Mouse (Mus musculus): ENCODE results near the gene C1qb. TPM values are rescaled to one million over a fixed set of nuclear protein-coding genes. Genes with fewer than 3 reads are reported as not detected.
A peak's percentile ranks its signal among the peaks of the same experiment; 100 is the strongest.

C1qb gene
- polyA plus RNA-seq, 1 experiment, result 129 TPM

DNA sequence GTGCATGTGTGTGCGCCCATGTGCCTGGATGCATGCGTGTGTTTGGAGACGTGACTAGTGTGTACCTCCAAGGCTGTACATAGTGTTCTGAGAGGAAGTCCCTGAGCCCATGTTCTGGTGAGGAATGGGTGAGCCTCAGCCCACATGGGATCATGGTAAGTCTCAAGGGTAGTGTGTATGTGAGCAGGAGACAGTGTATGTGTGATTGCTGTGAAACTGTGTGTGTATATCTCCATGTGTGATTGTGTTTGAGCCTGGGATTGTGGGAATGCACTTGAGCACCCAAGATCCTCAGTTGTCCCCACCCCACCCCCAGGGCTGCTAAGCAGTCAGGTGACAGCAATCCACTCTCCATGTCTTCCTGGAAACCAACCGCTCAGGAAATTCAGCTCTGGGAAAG, 8.8 kb upstream of the C1qb start:
- DNase-seq (ENCODE audit: extremely low spot score in 1 of 2, low spot score in 1 of 2), result no peak

DNA sequence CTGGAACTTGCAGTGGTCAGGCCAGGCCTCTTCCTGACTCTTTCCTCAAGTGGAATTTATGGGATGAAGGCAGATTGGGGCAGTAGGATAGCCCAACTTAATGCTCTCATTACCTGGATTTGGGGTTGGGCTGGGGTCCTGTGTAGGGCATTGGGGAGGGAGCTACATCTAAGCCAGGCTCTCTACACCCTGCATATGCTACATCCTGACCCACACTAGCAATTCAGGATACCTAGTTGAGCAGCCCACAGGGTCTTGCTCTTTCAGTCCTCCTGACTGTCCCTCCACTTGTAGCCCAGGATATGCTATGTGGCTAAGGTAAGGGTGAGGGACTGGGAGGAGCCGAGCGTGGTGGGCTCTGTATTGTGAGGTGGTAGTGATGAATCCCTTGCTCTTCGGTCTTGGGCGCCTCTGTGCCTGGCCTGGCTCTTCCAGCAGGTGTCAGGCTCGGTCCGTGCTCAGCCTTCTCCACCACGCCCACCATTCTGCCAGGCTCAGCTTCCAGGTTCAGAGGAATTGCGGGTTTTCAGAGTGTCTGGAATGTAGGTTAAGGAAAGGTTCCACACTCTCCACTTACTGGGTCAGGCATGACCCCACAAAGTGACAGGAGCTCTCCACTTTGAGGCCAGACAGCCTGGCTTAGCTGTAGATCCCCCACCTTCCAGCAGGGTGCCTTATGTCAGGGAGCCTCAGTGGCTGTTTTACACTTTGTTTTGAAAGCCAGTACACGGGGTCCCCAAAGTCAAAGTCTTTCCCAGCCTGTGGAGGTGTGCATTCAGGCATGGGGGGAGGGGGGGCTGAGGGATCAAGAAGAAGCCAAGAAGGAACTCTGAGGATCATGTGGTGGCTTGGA, 7.9 kb upstream of the C1qb start:
- DNase-seq (ENCODE audit: extremely low spot score in 1 of 2, low spot score in 1 of 2), result peak in 1 of 2 experiments; percentile 76

DNA sequence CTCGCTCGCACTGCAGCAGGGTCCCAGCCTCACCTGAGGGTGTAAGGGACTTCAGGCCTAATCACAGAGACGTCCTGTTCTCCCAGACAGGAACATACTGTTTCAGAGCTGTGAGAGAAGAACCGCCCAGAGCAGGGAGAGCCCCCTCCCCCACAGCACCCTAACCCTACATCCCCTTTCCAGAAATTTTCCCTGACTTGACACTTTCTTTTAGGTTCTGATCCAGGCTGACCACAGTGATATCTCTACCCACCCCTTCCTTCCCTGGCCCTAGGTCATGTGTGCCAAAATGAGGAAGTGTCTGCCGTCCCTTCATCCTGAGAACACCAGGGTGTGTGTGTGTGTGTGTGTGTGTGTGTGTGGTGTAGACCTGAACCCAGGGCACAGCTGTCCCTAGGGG, 6.8 kb upstream of the C1qb start, which contains the start of gene C1qc:
Gene C1qc (minus strand): TSS at position 255 of the 400 bp plus-strand sequence.
- peak; percentile 15 to 19 for DNase-seq (ENCODE audit: extremely low spot score in 1 of 2, low spot score in 1 of 2)

DNA sequence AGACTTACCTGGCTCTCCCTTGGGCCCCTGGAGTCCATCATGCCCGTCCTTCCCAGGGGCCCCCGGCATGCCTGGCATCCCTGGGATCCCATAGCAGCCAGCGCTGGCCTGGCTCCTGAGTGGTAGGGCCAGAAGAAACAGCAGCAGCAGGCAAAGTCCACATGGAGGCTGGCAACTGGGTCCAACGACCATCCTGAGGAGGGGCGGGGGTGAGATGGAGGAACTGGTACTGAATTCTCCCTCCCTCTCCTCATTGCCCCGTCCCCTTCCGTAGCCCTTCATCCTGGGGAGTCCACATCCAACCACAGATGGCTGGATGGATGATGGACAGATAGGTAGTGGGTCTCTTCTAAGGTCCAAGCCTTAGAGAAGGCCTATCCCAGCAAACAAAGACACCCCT, 6.4 kb upstream of the C1qb start:
- no peak for DNase-seq (ENCODE audit: extremely low spot score in 1 of 2, low spot score in 1 of 2)

DNA sequence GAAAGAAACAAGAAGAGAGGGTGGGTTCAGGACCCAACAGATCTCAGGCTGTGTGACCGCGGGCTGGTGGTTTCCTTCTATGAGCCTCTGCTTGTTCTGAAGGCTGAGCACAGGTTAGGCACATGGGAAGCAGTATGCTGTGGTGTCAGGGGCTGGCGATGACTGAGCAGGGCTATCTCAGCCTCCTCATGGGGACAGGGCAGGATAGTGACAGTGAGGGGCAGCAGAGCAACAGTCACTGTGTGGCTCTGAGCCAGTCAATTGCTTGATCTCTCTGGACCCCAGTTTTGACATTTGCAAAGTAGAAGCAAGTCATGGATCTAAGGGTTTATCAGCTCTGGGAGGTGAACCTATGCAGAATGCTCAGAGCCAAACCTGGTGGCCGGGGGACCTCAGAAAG, 5.1 kb upstream of the C1qb start:
- no peak for DNase-seq (ENCODE audit: extremely low spot score in 1 of 2, low spot score in 1 of 2)

DNA sequence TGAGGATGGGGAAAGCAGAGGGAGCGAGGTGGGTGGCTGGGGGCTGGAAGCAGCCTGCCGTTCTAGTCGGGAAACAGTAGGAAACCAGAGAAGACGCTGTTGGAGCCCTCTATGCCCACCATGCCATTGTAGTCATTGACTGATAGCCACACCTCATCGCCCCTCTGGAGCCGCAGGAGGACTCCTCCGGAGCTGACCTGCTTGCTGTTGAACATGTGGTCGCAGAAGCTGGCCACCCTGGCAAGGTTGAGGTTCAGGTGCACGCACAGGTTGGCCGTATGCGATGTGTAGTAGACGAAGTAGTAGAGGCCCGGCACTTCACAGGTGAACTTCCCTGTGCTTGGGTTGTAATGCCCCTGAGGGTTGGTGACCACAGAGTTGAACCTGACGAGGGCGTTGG, 4.0 kb upstream of the C1qb start:
- no peak for DNase-seq (ENCODE audit: extremely low spot score in 1 of 2, low spot score in 1 of 2)

DNA sequence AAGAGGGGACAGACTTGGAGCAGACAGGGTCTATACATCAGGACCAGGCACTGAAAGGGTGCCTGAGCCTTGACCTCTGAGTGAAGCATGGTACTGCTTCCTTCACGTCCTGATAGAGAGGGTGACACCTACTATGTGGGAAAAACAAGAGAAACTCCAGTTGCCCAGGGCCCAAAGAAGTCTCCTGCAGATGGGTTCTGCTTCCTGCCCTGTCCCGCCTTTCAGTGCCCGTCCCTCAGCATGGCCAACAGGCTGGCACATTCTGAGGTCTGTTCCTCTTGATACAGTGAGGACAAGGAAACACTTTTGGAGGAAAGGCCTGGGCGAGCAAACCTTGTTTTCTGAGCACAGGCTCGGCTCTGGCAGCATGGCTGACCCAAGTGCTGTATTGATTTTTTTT, 1.7 kb upstream of the C1qb start:
- DNase-seq (ENCODE audit: extremely low spot score in 1 of 2, low spot score in 1 of 2), result no peak

DNA sequence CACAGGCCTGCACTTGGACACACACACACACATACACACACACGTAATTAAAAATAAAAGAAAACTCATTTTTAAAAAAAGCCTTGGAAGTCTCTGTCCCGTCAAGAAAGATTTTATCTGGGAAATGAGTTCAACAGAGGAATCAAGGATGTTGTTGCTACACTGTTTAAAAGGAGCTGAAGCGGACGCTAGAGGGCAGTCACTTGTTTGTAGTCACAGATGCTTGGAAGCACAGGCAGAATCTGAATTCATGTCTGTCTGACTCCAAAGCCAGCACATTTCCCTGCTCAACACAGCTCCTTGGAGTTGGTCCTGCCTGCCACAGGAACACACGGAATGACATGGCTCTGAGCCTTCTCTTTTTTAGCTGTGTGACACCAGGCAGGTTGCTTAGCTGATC, 7.4 kb downstream of the C1qb start:
- peak in 1 of 2 experiments; percentile 45 for DNase-seq (ENCODE audit: extremely low spot score in 1 of 2, low spot score in 1 of 2)

DNA sequence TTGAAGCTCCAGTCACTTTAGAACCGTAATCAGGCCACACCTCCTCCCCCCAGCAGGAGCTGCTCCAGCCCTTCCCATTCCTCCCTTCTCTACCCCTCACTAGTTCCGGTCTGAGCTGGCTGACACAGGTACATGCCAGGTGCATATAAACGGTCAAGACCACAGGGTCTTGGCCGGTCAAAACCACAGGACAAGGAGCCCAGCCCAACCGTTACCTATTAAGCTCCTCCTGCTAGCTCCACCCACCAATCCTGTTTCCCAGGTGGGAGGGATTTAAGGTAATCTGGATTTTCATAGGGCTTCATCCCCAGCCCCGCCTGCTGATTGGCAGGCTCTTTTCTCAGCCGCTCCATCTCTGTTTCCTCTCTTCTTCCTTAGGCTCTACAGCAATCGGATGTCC, 7.8 kb downstream of the C1qb start:
- no peak for DNase-seq (ENCODE audit: extremely low spot score in 1 of 2, low spot score in 1 of 2)

DNA sequence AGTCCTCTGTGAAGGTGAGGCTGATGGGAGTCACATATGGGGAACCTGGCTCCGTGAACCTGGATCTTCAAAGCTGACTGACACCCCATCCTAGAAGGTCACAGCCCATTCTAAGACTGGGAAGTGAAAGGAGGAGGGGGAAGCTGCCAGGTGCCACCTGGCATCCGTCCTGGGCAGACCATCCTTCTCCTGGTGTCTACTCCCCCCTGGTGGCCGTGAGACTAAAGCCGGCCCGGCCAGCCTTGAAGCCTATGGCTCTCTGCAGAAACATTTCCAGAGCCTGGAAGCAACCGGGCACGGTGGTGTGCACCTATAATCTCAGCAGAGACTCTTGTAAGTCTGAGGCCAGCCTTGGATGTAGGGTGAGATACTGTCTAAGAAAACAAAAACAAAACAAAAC, 9.0 kb downstream of the C1qb start:
- peak in 1 of 2 experiments; percentile 73 for DNase-seq (ENCODE audit: extremely low spot score in 1 of 2, low spot score in 1 of 2)

DNA sequence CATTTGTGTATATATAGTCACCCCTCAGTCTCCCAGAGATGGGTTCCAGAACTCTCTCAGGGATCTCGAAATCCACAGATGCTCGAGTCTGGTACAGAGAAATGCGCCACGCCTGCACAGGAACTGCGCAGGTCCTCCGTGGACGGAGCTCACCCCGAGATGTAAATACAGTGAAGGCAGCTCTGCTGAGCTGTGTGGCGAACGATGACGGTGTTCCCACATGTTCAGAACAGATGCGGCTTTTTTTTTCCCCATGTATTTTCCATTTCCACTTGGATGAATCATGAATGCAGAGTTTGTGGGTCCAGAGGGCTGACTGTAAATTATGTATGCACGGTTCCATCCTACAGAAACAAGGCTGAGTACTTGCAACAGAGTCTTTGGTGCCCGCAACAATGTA, 11.0 kb downstream of the C1qb start:
- DNase-seq (ENCODE audit: extremely low spot score in 1 of 2, low spot score in 1 of 2), result peak in 1 of 2 experiments; percentile 53

DNA sequence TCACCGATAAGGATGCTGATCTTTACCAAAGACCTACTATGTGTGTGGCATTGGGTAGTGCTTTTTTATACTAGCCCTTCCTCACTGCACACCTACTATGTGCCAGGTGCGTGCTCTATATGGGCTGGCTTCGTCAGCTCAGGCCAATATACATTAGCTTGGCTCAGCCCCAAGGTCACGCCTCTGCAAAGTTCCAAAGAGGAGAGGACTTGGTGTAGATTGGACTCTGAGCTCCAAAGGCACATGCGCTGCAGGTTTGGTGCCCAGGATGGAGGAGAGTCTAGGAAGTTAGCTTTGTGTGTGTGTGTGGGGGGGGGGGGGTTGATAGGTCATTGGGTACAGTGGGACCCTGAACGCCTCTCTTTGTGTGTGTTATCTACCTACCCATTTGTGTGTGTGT, 17.6 kb downstream of the C1qb start:
- DNase-seq (ENCODE audit: extremely low spot score in 1 of 2, low spot score in 1 of 2), result no peak

DNA sequence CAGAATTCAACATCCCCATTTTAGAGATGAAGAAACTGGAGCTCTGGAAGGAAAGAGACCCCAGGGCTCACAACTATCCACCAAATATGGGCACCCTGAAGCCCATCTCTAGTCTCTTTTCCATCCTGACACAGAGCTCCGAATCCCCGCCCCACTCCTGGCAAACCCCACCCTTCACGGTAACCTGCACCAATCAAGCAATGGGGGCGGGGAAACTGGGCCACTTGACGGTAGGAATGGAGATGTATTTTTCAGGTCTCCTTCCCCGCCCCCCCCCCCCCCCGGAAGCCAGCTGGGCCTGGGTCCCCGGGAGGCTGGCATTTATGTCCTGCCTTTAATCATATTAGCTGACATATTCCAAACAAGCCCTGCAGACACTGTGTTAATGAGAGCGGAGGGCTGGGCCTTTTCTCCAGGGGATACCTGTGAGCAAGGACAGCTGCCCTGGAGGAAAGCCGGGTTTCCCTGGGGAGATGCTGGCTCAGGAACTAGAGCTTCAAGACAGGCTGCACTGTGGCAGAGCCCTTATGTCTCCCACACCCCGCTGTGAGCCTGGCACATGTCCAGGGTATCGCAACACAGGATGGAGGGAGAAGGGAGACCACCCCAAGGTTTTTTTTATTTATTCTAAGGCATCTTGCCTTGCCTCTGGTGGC, 18.2 kb downstream of the C1qb start:
- no peak for DNase-seq (ENCODE audit: extremely low spot score in 1 of 2, low spot score in 1 of 2)

DNA sequence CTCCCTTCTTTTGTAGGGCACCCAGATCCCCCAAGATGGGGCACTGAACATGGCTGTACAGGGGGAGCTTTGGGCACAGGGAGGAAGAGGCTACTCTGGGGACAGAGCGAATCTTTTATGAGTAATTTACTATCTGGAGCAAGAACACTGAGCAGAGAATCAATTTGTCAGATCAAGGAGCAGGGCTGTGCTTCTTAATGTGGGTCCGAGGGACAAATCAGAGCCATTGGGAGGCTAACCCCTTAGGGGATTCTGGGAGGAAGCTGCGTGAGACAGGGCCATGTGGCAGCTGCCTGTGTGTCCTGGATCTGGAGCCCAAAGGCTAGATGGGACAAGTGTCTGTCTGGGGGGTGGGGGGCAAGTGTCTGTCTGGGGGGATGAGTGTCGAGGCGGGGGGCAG, 20.5 kb downstream of the C1qb start:
- DNase-seq (ENCODE audit: extremely low spot score in 1 of 2, low spot score in 1 of 2), result no peak

DNA sequence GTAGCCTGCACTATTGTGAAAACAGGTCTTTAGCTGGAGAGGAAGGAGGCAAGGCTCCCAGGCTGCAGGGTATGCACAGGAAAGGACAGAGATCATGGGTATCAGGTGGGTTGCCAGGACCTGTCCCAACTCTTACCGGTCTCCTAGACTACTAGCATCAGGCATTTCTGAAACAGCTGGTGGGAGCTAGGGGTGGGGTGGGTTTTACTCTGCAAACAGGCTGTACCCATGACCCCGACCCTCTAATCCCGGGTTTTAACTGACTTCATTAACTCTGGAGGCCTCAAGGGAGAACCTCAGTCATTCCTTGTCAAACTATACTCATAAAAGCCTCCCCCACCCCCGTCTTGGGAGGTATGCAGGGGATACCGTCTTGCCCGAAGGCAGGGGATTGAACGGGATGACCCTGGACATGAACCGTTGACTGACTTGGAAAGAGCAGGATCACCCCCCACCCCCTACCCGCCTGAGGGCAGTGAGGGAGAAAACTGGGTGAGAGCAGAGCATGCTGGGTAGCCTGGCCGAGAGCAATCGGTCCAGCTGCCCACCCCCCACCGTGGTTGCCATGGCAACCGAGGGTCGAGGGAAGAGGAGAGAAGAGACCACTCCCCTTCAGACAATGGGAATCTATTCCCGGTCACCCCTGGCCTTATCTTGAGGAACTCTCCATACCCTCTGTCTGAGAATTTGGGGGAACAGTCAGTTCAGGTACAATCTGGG, 21.1 kb downstream of the C1qb start:
- DNase-seq (ENCODE audit: extremely low spot score in 1 of 2, low spot score in 1 of 2), result no peak

DNA sequence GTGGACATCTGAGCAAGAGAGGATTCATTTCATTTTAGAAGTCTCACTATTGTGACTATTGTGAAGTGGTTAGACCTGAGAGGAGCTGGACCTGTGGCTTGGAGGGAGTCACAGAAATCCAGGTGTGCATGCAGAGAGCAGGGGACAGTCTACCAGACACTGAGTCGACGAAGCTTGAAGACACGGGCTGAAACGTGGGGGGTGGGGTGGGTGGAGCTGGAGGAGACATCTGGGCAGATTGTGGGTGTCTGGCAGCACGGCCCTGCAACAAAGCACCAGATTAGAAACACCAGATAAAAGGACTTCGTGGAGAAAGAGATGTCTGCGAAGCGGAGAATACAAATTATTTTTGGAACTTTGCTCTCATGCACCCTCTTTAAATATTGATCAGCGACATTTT, 22.5 kb downstream of the C1qb start:
- DNase-seq (ENCODE audit: extremely low spot score in 1 of 2, low spot score in 1 of 2), result no peak

DNA sequence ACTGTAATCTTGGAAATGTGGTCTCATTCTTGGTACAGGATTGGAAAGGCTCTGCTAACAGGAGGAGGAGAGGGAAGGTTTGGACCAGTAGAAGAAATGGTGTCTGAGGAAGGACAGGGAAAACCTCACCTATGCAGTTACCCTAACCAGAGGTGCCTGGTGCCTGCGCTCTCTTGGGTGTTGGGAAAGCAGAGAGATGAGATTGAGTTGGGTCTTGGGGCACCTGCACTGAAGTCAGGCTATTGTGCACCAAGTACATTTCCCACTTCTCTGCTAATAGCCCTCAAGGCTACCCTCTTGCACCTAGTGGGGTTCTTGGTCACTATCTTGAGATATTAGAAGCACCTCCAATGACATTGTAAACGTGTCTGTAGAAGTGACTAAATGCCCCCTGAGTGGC, 23.6 kb downstream of the C1qb start:
- no peak for DNase-seq (ENCODE audit: extremely low spot score in 1 of 2, low spot score in 1 of 2)

DNA sequence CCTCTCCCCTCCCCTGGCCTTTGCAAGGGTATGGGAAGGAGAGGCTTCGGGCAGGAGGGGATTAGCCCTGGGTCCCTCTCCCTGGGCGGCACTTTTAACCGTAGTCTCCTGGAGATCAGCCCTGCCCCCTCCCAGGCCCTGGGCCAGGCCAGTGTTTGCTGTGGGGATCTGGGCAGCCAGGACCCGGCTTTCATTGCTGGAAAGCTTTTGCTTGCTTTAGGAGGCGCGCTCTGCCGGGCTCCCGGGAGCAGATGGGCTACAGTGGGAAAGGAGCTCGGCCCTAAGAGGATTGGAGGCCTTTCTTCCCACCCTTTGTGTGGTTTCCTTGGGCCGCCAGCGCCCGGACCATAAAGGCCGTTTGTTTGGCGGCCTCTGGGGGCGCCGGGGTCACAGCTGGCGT, 24.2 kb downstream of the C1qb start:
- DNase-seq (ENCODE audit: extremely low spot score in 1 of 2, low spot score in 1 of 2), result no peak

DNA sequence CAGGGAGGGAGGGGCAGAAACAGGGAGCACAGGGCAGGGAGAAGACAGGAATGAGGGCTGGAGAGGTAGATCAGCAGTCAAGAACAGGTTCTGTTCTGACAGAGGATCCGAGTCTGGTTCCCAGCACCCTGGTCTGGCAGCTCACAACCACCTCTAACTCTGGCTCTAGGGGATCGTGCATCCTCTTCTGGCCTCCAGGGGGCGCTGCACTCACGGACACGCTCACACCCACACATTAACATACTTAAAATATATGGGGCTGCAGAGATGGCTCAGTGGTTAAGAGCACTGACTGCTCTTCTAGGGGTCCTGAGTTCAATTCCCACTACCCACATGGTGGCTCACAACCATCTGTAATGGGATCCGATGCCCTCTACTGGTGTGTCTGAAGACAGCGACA, 26.0 kb downstream of the C1qb start:
- no peak for DNase-seq (ENCODE audit: extremely low spot score in 1 of 2, low spot score in 1 of 2)

DNA sequence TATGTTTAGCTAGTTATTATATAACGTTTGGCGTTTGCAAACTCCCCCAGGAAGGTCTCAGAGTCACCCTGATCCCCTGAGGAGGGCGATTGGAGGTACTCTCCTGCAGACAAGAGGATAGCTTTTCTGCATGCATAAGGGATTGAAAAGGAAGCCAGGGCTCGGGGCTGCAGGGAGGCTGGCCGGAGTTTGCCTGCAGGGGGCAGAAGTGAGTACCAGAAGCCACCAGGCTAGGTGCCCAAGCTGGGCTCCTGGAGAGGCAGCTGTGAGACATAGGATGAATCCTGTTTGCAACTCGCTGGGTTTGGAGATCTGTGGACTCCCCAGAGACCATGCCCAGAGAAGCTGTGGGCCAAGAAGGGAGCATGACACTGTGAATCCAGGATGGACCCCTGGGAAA, 30.9 kb downstream of the C1qb start:
- DNase-seq (ENCODE audit: extremely low spot score in 1 of 2, low spot score in 1 of 2), result peak in 1 of 2 experiments; percentile 58

DNA sequence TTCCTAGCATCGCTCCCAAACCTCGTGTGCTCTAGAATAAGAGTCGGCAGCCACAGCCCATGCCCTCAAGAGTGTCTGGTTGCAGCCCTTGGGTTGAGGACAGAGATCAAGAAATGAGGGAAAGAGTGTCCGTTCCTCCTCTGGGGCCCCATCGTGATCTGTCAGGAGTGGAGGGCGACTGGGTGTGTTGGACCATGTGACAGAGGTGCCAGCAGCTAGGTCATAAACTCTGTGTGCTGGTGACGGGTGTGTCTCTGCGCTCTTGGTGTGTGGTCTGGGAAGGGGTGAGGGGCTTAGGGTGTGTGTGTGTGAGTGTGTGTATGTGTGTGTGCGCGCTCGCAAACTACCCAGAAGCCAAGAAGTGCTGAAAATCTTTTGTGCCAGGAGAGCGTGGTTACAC, 33.0 kb downstream of the C1qb start:
- no peak for DNase-seq (ENCODE audit: extremely low spot score in 1 of 2, low spot score in 1 of 2)

DNA sequence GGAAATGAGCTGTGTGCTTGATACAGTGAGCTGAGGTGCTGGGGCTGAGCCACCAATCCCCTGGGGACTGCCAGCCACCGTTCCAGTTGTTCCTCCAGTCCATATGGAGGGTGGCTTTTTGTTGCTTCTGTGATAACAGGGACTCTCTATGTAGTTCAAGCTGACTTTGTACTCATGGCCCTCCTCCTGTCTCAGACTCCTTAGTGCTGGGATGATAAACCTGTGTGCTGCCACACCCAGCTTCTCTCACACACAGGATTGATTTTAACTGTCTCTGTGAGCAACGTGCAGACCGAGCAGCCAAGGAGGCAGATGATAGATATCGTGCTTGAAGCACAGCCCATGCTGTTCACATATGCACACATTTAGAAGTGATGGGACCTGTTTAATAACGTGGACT, 33.9 kb downstream of the C1qb start:
- no peak for DNase-seq (ENCODE audit: extremely low spot score in 1 of 2, low spot score in 1 of 2)
